Mouse (Mus musculus): ENCODE measurements around the gene Smyd5. TPM values are rescaled to one million over a fixed set of nuclear protein-coding genes. Genes with fewer than 3 reads are reported as not detected.

Smyd5 gene
- total RNA-seq, 1 experiment from 2014 or later, result 19.5 TPM

DNA sequence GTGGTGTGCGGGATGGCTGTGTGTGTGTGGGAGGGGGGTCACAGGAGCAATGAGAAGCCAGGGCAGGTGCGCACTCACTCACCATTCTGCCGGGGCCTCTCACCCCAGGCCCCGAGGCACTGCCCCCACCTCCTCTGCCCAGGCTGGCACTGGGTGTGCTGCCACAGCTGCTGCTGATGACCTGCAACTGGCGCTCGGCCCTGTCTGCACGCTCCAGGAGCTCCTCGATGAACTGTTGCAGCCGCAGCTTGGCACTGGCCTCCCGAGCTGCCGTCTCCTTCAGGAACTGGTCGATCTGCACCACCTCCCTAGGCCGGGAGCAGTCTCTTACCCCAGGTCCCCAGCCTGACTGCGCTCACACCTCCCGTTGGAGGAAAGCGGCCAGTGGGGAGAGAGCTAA is 48.9 kb downstream of the Smyd5 start:
- no peak for ATAC-seq (replicated peaks; ENCODE audit: insufficient number of reproducible peaks, low FRiP score, low TSS enrichment, poor library complexity, severe bottlenecking)

DNA sequence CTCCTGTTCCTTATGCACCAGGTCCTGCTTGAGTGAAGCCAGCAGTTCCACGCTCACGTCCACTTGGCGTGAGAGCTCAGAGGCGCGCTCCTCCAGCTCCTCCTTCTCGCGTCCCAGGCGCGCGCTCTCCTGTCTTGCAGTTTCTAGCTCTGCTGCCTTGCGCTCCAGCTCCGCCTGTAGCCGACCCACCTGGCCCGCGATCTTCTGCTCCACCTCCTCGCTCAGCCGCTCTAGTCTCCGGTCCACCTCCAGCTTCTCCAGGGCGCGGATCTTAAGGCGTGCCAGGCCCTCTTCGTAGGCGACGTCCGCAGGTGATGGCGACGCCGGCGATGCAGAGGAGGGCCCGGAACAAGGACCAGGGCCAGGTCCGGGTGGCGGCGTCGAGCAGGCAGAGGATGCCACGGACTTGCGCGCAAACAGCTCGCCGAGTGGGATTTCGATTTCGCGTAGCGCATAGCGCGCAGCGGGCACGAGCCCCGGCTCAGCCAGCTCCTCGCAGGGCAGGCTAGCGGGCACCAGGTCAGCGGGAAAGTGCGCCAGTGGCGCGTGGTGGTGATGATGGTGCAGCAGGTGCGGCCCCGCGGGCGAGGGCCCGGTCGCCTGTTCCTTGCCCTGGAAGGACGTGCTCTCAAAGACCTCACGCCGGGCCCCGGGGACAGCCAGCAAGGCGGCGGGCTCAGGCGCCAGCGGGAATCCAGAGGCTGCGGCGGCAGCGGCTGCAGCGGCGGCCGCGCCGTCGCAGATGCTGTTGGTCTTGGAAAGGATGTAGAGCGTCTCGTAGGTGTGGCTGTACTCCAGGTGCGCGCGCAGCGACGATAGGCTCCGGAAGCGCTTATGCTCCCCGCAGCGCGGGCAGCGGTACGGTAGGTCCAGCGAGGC is 52.3 kb downstream of the Smyd5 start:
- no peak for ATAC-seq (replicated peaks; ENCODE audit: insufficient number of reproducible peaks, low FRiP score, low TSS enrichment, poor library complexity, severe bottlenecking)

DNA sequence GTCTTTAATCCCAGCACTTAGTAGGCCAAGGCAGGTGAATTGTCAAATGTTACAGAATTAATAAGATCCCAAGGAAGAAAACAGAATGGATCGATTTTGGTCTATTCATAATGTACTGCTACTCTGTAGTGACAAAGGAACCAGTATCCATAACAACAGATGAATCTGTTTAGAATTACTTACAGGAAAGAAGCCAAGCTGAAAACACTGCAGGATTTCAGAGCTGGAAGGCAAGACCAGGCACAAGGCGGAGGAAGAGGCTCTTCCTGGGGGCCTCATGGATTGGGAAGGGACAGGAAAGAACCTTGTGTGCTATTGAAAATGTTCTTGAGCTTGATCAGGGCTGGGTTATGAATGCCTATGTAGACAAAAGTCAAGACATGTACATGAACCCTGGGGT is 53.9 kb downstream of the Smyd5 start:
- ATAC-seq (replicated peaks; ENCODE audit: insufficient number of reproducible peaks, low FRiP score, low TSS enrichment, poor library complexity, severe bottlenecking), result no peak

DNA sequence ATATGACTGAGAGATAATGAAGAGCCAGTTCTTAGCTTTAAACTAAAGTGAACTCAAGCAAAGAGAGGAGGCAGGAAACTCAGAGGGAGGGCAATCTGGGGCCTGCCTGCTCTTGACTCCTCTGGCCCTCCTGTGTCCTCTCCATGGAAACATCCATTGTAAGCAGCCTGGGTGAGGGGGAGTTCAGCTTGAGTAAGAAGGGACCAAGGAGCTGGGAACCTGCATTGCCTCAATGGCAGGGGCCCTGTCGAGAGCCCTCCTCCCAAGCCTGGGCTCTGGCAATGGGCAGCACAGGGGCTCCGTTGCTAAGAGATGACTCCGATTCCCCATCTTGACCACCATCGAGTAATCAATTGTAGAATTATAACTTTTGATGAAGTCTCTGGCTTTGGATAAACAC is 56.7 kb downstream of the Smyd5 start:
- ATAC-seq (replicated peaks; ENCODE audit: insufficient number of reproducible peaks, low FRiP score, low TSS enrichment, poor library complexity, severe bottlenecking), result no peak

GRCm38 (mm10) chr6:85489717-85490116 is 57.9 kb downstream of the Smyd5 start:
- ATAC-seq (replicated peaks; ENCODE audit: insufficient number of reproducible peaks, low FRiP score, low TSS enrichment, poor library complexity, severe bottlenecking), result no peak

GRCm38 (mm10) chr6:85490252-85490651 is 58.5 kb downstream of the Smyd5 start:
- no peak for ATAC-seq (replicated peaks; ENCODE audit: insufficient number of reproducible peaks, low FRiP score, low TSS enrichment, poor library complexity, severe bottlenecking)

GRCm38 (mm10) chr6:85491606-85492005 is 59.8 kb downstream of the Smyd5 start:
- ATAC-seq (replicated peaks; ENCODE audit: insufficient number of reproducible peaks, low FRiP score, low TSS enrichment, poor library complexity, severe bottlenecking), result no peak

Other genes with a start within 250 kb of the Smyd5 start
- not detected in 3 replicates for gene Emx1, start 244.6 kb upstream of the Smyd5 start, total RNA-seq (2017)
- 3.7 to 7.3 TPM (median 4.6 TPM) in 3 replicates for gene Sfxn5, start 98.6 kb upstream of the Smyd5 start, total RNA-seq (2017)
- 1.6 to 3.0 TPM (median 1.6 TPM) in 3 replicates for gene Rab11fip5, start 57.4 kb upstream of the Smyd5 start, total RNA-seq (2017)
- gene Noto, start 8.1 kb upstream of the Smyd5 start, total RNA-seq (2017), result not detected in 3 replicates
- 150 to 194 TPM (median 161 TPM) in 3 replicates for gene Cct7, start 19.5 kb downstream of the Smyd5 start, total RNA-seq (2017)
- 8.6 to 11.3 TPM (median 10.1 TPM) in 3 replicates for gene Pradc1, start 20.0 kb downstream of the Smyd5 start, total RNA-seq (2017)
- gene Fbxo41, start 71.0 kb downstream of the Smyd5 start, total RNA-seq (2017), result not detected in 3 replicates
- gene Egr4, start 81.6 kb downstream of the Smyd5 start, total RNA-seq (2017), result not detected in 3 replicates
- gene Alms1, start 155.5 kb downstream of the Smyd5 start, total RNA-seq (2017), result 3.8 to 6.3 TPM (median 4.1 TPM) in 3 replicates